Mouse (Mus musculus) cortical plate, adult 2 months (tissue): ENCODE data around the gene Eif2b2.

Source experiments
- CTCF ChIP-seq: fragments of 200-500 bp; IDR thresholded peaks from 2 replicates; pipeline ENCODE4 v1.5.1; 2011; ENCODE audit warnings: mild to moderate bottlenecking, control low read depth, low read length; ENCODE audit not compliant: insufficient read depth; ENCODE audit errors: extremely low read depth
- POLR2A ChIP-seq: fragments of 200-500 bp; IDR thresholded peaks from 2 replicates; pipeline ENCODE4 v1.6.1; 2011; ENCODE audit warnings: mild to moderate bottlenecking, low read length, control low read depth; ENCODE audit not compliant: insufficient read depth; ENCODE audit errors: extremely low read depth

- TF ChIP-seq CTCF = no peak
- no peak for TF ChIP-seq POLR2A
Measured at GRCm38 (mm10) chr12:85178294-85178693, 41.0 kb upstream of the Eif2b2 start.
